Mouse (Mus musculus) gonadal fat pad, adult 2 months (tissue): ENCODE data around the gene Gm17387. TPM values are rescaled to one million over a fixed set of nuclear protein-coding genes. Genes with fewer than 3 reads are reported as not detected.

Experiments used
- DNase-seq: peaks from one replicate; pipeline ENCODE4 v3.0.0-alpha.2; 2012; ENCODE audit warnings: low read depth
- polyA plus RNA-seq: library from polyadenylated mRNA; depleted of rRNA; stranded (reverse); fragments of >200 nt; gene quantifications from 2 replicates; pipeline ENCODE4 v1.2.3, GENCODE M21; 2012

The Gm17387 gene
- polyA plus RNA-seq, 1 experiment = not detected

DNA sequence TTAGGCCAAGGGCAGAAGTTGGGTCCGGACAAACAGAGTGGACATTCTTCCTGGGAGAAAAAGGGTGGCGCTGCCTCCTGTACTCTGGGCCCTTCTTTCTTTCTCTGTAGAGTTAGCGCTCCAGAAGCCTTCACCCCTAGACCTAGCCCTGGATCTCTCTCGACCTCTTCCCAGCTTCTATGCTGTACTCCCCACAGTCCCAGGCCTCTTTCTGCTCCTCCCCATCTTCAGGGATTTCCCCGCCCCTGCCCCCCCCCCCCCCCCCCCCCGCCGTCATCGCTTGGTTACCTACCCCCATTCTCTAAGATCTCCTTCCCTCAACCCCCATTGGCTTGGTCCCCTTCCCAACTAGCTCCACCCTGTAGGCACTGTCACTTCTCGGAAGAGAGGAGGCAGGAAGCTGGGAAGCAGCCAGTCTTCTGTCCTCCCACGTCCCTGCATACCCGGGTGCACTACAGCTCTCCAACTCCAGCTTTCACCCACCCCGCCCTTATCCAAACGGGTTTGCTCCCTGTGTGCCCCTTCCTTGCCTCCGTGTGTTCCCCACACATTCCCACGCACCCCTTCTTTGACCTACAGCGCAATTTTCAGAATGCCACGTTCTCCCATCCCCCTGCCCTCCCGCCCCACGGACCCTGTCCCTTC is 18.8 kb downstream of the Gm17387 start:
- peak; percentile 58 for DNase-seq

DNA sequence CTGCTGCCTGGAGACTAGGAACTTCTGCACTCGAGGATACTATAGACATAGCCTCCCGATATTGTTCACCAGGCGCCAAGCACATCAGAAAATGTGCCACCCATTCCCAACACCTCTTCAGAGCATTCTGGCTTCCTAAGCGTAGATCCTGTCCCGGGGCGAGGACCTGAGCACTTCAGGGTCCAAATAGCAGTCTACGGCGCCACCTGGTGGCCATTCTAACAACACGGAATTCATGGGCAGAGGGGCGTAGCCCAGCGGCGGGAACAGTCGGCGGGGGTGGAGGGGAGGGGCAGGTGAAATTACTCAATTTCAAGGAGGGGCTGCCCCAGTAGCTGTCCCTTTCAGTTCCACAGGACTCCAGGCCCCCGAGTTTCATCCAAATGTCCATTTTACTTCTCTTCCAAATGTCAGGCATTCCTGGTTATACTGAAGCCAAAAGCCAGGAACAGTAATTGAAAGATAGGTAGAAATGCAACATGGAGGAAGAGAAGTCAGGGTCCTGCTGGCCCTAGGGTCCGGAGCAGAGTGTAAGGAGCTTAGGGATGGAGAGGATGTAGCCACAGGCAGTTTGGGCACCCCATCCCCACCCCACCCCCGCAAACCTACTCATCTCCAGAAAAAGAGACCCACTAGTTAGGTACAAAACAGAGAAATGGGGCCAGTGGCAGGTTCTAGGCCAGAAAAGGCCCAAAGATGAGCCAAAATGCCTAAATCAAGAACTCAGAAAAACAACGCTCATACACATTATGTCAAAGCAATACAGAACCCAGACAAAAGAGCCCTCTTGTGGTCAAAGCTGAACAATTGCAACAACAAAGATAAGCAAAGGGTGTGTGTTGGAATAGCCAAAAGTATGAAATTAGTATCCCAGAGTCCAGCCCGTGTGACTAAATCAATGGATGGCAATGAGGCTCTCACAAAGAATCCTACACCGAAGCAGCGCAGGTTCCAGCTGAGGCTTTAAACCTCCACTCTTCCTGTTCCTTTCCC is 19.6 kb downstream of the Gm17387 start:
- peak; percentile 69 for DNase-seq

GRCm38 (mm10) chr7:141049326-141049725 is 20.4 kb downstream of the Gm17387 start:
- peak; percentile 50 for DNase-seq

DNA sequence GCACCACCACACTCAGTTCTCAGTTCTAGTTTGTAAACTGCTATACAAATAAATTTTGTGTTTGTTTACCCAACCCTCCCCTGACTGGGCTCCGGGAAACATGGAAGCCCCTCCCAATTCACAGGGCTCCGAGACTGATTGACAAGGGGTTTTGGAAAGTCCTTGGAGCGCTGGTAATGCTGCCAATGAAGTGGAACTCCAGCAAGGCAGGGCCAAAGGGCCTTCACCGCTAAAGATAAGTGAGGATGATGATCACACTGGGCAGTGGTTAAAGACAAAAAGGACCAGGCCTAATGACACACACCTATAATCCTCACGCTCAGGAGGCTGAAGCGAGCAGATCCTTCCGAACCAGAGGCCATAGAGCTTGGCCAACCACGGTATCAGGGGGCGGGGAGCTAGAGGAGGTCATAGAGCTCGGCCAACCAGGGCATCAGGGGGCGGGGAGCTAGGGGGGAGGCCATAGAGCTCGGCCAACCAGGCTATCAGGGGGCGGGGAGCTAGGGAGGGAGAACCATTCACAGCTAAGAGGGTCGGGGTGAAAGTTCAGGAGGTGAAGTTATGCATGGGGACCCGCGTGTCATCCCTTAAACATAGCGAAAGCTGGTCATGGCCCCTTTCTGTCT is 22.2 kb downstream of the Gm17387 start:
- no peak for DNase-seq

- DNase-seq = no peak
Measured at GRCm38 (mm10) chr7:141052016-141052415, 23.1 kb downstream of the Gm17387 start.

DNA sequence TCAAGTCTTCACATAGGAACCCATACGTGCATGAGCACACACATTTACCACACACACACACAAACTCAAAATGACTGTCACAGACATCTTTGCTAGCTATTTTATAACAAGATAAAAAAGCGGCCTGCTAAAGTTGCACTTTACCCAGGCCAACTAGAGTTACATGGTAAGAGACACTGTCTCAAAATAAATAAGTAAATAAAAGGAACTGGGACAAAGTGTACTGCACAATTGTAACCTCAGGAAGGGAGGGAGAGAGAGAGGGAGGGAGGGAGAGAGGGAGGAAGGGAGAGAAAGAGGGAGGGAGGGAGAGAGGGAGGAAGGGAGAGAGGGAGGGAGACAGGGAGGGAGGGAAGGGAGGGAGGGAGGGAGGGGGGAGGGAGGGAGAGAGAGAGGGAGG is 23.5 kb downstream of the Gm17387 start:
- DNase-seq = no peak

DNA sequence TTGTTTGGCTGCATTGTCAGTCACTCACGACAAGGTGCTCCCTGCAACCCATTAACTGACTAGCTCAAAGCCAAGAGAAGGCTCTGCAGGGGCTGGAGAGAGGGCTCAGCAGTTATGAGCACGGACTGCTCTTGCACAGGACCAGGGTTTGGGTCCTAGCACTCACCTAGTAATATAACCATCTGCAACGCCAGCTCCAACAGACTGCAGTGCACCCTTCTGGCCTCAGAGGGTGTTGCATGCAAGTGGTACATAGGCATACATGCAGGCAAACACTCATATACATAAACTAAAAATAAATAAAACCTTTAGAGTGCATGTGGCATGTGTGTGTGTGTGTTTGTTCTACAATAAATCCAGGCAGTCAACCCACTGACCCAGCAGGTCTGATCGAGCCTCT is 26.9 kb downstream of the Gm17387 start:
- no peak for DNase-seq

DNA sequence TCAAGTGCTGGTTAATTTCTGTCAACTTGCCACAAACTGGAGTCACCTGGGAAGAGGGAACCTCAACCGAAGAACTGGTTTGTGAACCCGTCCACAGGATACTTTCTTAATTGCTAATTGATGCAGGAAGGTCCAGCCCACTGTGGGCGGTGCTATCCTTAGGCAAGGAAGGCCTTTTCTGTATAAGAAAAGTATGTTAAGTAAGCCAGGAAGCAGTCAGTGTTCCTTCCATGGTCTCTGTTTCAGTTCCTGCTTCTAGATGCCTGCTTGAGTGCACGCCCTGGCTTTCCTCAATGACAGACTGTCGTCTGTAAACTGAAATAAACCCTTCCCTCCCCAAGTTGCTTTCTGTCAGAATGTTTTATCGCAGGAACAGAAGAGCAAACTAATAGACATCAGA is 28.0 kb downstream of the Gm17387 start:
- DNase-seq = no peak

GRCm38 (mm10) chr7:141057541-141057940 is 28.6 kb downstream of the Gm17387 start:
- DNase-seq = no peak

- no peak for DNase-seq
Measured at GRCm38 (mm10) chr7:141058601-141059341, 29.8 kb downstream of the Gm17387 start.

DNA sequence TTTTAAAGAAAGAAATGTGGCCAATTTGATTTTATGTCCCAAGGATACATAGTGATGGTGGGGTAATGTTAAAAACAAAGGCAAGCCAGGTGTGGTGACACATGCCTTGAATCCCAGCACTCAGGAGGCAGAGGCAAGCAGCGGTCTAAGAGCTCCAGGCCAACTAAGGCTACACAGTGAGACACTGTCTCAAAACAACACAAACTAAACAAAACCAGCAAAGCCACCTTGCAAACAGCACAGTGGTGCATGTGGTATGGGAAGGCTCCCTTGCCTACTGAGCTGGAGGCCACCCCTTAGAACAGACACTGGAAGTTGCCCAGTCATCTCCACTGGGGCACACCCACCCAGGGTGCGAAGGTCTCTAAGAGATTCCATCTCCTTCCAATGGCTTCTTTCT is 31.0 kb downstream of the Gm17387 start:
- no peak for DNase-seq

GRCm38 (mm10) chr7:141060426-141061242 is 31.7 kb downstream of the Gm17387 start, which contains the start of gene B4galnt4:
B4galnt4 (plus strand) TSS chr7:141061104.
- no peak for DNase-seq

- no peak for DNase-seq
Measured at GRCm38 (mm10) chr7:141061269-141061692, 32.4 kb downstream of the Gm17387 start.

DNA sequence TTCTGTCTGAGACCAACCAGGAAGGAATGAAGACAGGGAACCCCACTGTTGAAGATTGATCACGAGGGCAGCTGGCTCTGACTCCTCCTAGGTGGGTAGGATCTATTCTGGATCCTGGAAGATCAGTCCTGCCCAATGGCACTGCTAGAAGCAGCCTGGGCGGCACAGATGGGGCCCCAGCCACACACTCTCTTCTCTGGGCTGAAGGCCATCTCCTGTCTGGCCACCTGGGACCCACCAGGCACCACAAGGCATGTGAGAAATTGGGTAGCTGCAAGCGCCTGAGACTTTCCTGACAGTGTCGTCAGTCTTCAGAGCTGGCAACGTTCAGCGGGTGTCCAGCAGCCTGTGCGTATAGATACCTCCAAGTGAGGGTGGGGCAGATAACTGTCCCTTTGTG is 33.6 kb downstream of the Gm17387 start:
- DNase-seq = no peak

DNA sequence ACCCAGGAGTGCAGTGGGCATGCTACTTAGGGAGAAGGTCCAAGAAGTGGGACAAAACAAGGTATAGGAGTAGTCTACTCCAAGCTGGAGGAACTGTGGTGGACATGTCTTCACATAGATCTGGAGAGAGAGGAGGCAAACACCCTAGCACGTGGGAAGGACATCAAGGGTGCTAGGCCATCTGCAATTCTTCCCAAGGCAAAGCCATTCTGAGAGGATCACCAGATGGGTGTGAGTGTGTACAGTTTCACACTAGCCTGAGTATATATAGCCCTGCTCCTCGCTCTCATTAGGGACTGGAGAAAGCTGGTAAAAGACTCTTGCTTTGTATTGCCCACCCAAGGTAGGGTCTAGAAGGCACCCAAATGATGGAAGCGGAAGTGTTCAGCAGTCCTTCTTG is 34.4 kb downstream of the Gm17387 start:
- no peak for DNase-seq

GRCm38 (mm10) chr7:141064175-141064574 is 35.2 kb downstream of the Gm17387 start:
- no peak for DNase-seq

- no peak for DNase-seq
Measured at GRCm38 (mm10) chr7:141064576-141064975, 35.6 kb downstream of the Gm17387 start.

DNA sequence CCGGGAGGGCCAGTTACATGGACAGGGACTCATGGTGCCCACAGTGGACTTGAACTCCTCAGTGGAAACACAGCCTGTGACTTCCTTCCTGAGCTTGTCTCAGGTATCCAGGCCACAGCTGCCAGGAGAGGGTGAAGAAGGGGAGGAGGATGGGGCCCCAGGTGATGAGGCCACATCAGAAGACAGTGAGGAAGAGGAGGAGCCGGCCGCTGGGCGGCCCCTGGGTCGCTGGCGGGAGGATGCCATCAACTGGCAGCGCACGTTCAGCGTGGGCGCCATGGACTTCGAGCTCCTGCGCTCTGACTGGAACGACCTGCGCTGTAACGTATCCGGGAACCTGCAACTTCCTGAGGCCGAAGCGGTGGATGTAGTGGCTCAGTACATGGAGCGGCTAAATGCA is 39.4 kb downstream of the Gm17387 start:
- DNase-seq = no peak

DNA sequence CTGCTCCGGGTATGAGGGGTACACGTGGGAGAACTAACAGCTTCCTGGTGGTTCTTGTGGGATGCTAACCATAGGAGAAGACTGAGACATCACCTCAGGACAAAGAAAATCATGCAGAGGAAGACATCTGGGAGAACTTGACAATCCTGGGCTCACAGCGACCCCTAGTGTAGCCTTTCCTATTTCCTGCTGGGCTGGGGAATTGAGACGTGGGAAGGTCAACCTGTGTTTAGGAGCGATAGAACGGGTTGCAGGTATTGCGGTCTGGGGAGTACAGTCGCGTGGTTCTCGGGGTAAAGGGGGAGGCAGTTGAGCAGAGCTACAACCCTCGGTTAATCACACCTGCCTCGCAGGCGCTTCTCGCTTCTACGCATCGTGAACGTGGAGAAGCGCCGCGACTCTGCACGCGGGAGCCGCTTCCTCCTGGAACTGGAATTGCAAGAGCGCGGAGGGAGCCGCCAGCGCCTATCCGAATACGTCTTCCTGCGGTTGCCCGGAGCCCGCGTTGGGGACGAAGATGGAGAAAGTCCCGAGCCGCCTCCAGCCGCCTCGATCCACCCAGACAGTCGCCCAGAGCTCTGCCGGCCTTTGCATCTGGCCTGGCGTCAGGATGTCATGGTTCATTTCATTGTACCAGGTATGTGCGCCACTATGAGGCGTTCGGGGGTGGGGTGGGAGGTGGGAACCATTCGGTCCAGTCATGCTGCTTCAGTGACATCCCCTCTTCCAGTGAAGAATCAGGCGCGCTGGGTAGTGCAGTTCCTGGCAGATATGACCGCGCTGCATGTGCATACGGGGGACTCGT is 41.3 kb downstream of the Gm17387 start:
- no peak for DNase-seq
